Mouse (Mus musculus): ENCODE data around the gene Akr1c14. TPM values are rescaled to one million over a fixed set of nuclear protein-coding genes. Genes with fewer than 3 reads are reported as not detected.
A peak's percentile ranks its signal among the peaks of the same experiment; 100 is the strongest.

The Akr1c14 gene
- polyA plus RNA-seq (2015; fragmentation: Nextera tagmentation; extraction: Ambion mirVana), result 1.4 and 2.8 TPM in 2 replicates

DNA sequence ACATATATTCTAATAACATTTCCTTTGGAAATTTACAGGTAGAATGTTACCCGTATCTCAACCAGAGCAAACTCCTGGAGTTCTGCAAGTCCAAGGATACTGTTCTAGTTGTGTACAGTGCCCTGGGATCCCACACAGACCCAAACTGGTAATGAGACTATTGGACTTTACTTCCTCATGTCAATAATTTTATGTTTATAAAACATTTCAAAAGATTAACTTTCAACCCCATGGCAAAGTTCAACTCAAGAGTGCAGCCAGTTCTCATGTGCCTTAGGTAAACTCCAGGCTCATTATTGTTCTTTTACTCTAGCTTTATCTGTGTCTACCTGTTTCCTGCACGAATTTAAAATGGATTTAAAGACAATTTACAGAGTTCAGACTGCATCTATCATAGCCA lies at the start of gene Akr1c14:
TSS of gene Akr1c14 (plus strand) at position 293 of the 400 bp plus-strand sequence.
- no peak within 1 kb of the TSS for H3K4me3 ChIP-seq (replicated peaks)
- H3K4me1 ChIP-seq, result no peaks in the 10 kb centered on the region
- WGBS, result 56% methylated on average over 2 of the region's 2 CpGs
- H3K9me3 ChIP-seq (replicated peaks), result no peaks in the 10 kb centered on the region
- ATAC-seq (replicated peaks; ENCODE audit: low FRiP score), result no peak
- no peak within 1 kb of the TSS for H3K4me2 ChIP-seq
- H3K27me3 ChIP-seq, result no peaks in the 10 kb centered on the region
- H3K9ac ChIP-seq, result no peak within 1 kb of the TSS
- no peaks in the 10 kb centered on the region for H3K36me3 ChIP-seq
- no peak within 1 kb of the TSS for H3K27ac ChIP-seq

DNA sequence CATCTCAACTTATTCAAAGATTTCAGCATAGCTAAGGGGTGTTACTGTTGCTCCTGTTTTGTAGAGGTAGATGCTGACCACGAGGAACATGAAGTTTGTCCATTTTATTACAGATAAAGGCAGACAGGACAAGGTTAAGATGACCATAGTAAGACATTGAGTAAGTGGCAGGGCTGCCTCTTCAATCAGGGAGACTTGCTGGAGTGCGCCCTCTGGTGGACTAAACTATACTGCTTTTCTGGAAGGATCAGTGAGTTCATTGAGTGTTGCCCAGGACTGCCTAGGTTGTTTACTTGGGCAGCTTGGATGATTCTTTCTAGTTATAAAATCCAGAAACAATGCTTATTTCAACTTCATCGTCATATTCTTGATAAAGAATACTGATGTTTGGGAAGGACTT lies 47.1 kb upstream of the Akr1c14 start:
- no peak overlapping the region for H3K4me2 ChIP-seq
- no peaks in the 10 kb centered on the region for H3K27me3 ChIP-seq
- no peak overlapping the region for H3K27ac ChIP-seq
- 11% methylated on average over 3 of the region's 3 CpGs for WGBS
- no peak overlapping the region for H3K9ac ChIP-seq
- H3K4me1 ChIP-seq, result no peaks in the 10 kb centered on the region
- no peaks in the 10 kb centered on the region for H3K36me3 ChIP-seq
- ATAC-seq (replicated peaks; ENCODE audit: low FRiP score), result peak; percentile 67
- H3K9me3 ChIP-seq (replicated peaks), result no peaks in the 10 kb centered on the region
- H3K4me3 ChIP-seq (replicated peaks), result no peak overlapping the region

GRCm38 (mm10) chr13:4010784-4011183 lies 38.0 kb upstream of the Akr1c14 start:
- WGBS, result 73% methylated on average over 4 of the region's 4 CpGs
- H3K9me3 ChIP-seq (replicated peaks), result no peaks in the 10 kb centered on the region
- no peaks in the 10 kb centered on the region for H3K27me3 ChIP-seq
- no peak overlapping the region for H3K27ac ChIP-seq
- ATAC-seq (replicated peaks; ENCODE audit: low FRiP score), result no peak
- H3K4me2 ChIP-seq, result no peak overlapping the region
- H3K4me1 ChIP-seq, result no peaks in the 10 kb centered on the region
- H3K9ac ChIP-seq, result no peak overlapping the region
- no peak overlapping the region for H3K4me3 ChIP-seq (replicated peaks)
- H3K36me3 ChIP-seq, result no peaks in the 10 kb centered on the region

GRCm38 (mm10) chr13:4013811-4014210 lies 35.0 kb upstream of the Akr1c14 start:
- Histone ChIP-seq H3K4me1 (no peaks in the 10 kb centered on the region), H3K9me3 (replicated peaks) (no peaks in the 10 kb centered on the region), H3K36me3 (no peaks in the 10 kb centered on the region), H3K9ac (no peak overlapping the region), H3K27me3 (no peaks in the 10 kb centered on the region), H3K4me2 (no peak overlapping the region), H3K27ac (no peak overlapping the region), H3K4me3 (replicated peaks) (no peak overlapping the region)
- no peak for ATAC-seq (replicated peaks; ENCODE audit: low FRiP score)

DNA sequence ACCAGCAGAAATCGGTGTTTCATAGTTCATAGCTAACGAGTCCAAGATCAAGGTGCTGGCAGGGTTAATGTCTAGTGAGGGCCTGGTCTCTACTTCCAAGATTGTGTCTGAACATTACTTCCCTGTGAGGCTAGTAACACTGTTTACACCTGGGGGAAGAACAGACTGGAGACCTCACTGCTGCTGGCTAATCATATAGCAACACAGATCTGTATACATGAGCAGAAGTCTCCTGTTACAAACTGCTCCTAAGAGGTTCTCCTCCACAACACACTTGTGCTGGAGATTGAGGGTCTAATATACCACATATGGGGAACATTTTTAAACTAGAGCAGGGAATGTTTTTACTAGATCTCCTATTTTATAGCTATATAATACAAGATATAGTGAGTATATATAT lies 18.9 kb upstream of the Akr1c14 start:
- WGBS, result 67% methylated on average over 2 of the region's 2 CpGs
- H3K9me3 ChIP-seq (replicated peaks), result no peaks in the 10 kb centered on the region
- H3K4me1 ChIP-seq, result no peaks in the 10 kb centered on the region
- no peak overlapping the region for H3K27ac ChIP-seq
- no peaks in the 10 kb centered on the region for H3K27me3 ChIP-seq
- H3K36me3 ChIP-seq, result no peaks in the 10 kb centered on the region
- H3K9ac ChIP-seq, result no peak overlapping the region
- no peak overlapping the region for H3K4me3 ChIP-seq (replicated peaks)
- no peak overlapping the region for H3K4me2 ChIP-seq
- no peak for ATAC-seq (replicated peaks; ENCODE audit: low FRiP score)

DNA sequence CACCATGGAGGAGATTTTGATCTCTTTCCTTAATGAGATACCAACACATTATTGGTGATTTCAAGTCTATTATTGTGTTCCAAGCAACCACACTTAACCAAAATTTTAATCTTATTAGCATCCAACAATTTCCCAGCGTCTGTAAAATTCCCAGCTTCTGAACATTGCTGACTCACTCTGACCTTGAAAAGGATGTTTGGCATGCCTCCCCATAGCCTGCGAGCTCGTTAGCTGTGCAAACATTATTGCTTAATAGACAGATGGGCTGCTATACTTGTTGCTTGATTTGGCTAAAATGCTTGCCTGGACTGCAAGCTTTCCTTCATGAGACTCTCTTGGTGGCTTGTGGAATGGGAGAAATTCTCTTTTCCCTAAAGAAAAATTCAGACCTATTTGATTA lies 16.3 kb upstream of the Akr1c14 start:
- H3K27me3 ChIP-seq, result no peaks in the 10 kb centered on the region
- 59% methylated on average over 3 of the region's 3 CpGs for whole genome bisulfite sequencing
- no peaks in the 10 kb centered on the region for H3K4me1 ChIP-seq
- H3K36me3 ChIP-seq, result no peaks in the 10 kb centered on the region
- H3K4me2 ChIP-seq, result no peak overlapping the region
- no peak overlapping the region for H3K27ac ChIP-seq
- no peak for ATAC-seq (replicated peaks; ENCODE audit: low FRiP score)
- no peaks in the 10 kb centered on the region for H3K9me3 ChIP-seq (replicated peaks)
- H3K9ac ChIP-seq, result no peak overlapping the region
- H3K4me3 ChIP-seq (replicated peaks), result no peak overlapping the region

- no peak for ATAC-seq (replicated peaks; ENCODE audit: low FRiP score)
- no peak overlapping the region for H3K9ac ChIP-seq
- H3K36me3 ChIP-seq, result no peaks in the 10 kb centered on the region
- 91% methylated on average over 3 of the region's 3 CpGs for WGBS
- H3K9me3 ChIP-seq (replicated peaks), result no peaks in the 10 kb centered on the region
- H3K27ac ChIP-seq, result no peak overlapping the region
- H3K4me3 ChIP-seq (replicated peaks), result no peak overlapping the region
- H3K4me2 ChIP-seq, result no peak overlapping the region
- no peaks in the 10 kb centered on the region for H3K4me1 ChIP-seq
- H3K27me3 ChIP-seq, result no peaks in the 10 kb centered on the region
These were observed 13.8 kb upstream of the Akr1c14 start for GRCm38 (mm10) chr13:4035052-4035451.

DNA sequence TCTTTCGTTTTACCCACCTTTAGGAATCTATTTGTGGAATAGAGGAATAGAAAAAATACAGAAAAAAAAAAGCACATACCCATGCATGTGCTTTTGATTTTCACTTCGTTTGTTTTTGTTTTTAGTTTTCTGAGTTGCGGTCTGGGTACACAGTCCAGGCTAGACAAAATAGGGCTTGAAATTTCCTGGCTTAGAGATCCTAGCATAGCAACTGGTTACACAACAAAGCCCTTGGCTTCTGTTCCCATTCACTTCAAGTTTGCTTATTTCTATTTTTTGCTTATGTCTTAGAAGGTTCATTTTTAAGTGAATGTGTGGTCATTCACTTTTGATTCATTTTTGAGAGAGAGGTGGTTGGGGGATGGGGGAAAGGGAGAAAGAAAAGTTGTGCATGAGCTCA lies 2.7 kb upstream of the Akr1c14 start:
- no peak overlapping the region for H3K4me2 ChIP-seq
- no peak for ATAC-seq (replicated peaks; ENCODE audit: low FRiP score)
- H3K9ac ChIP-seq, result no peak overlapping the region
- no peaks in the 10 kb centered on the region for H3K9me3 ChIP-seq (replicated peaks)
- WGBS, result 82% methylated on average over 3 of the region's 3 CpGs
- H3K4me1 ChIP-seq, result no peaks in the 10 kb centered on the region
- H3K4me3 ChIP-seq (replicated peaks), result no peak overlapping the region
- no peaks in the 10 kb centered on the region for H3K27me3 ChIP-seq
- no peaks in the 10 kb centered on the region for H3K36me3 ChIP-seq
- H3K27ac ChIP-seq, result no peak overlapping the region

DNA sequence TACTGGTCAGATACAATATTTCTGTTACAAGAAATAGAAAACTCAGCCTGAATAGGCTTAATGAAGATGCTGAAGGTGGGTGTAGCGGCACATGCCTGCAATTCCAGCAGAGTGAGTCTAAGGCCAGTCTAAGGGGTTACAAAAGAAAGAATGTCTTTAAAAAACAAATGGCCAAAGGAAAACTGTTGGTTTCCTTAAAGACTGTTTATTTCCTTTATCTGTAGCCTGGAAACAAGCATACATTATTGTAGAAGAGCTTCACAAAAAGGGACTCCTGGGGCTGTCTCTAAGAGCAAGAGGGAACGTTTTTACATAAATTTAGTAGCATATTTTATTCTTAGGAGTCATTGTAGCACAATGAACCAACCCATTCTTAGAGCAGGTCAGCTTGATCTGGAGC lies 2.0 kb upstream of the Akr1c14 start:
- WGBS, result 60% methylated on average over 2 of the region's 2 CpGs
- Histone ChIP-seq H3K27ac (no peak overlapping the region), H3K9me3 (replicated peaks) (no peaks in the 10 kb centered on the region), H3K36me3 (no peaks in the 10 kb centered on the region), H3K27me3 (no peaks in the 10 kb centered on the region), H3K4me3 (replicated peaks) (no peak overlapping the region), H3K9ac (no peak overlapping the region), H3K4me2 (no peak overlapping the region), H3K4me1 (no peaks in the 10 kb centered on the region)
- ATAC-seq (replicated peaks; ENCODE audit: low FRiP score), result no peak

DNA sequence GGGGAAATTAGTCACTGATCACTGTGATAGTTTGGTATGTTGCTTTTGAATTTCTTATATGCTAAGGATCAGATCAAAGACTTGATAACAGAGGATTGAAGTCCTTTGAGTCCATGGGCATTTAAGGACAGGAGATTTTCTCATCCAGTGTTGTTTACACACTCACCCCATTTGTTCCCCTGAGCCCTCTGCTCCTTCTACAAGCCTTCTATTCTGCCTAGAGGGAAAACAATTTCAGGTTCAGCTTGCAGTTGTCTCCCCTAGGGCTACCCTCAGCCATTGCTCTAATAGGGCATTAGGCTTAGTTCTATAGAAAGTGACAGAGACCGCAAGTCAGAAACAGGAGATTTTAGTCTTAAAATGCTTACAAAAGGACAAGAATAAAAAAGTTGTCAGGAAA lies 585 bp upstream of the Akr1c14 start:
- no peak for ATAC-seq (replicated peaks; ENCODE audit: low FRiP score)

DNA sequence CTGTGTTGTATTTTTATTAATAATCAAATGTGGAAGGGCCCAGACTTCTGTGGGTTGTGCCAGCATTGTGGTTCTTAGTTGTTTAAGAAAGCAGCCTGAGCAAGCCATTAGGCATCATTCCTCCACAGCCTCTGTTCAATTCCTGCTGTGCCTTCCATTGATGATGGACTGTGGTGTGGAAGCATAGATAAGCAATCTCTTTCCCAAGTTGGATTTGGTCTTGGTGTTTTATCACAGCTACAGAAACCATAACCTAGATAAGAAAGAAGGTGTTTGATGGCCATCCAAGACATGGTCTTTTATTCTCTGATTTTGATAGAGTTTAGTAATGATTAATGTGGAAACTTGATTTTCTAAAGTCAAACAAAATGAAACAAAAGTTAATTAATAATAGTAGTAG lies 844 bp downstream of the Akr1c14 start:
- no peak overlapping the region for H3K4me3 ChIP-seq (replicated peaks)
- no peak overlapping the region for H3K9ac ChIP-seq
- no peaks in the 10 kb centered on the region for H3K4me1 ChIP-seq
- no peaks in the 10 kb centered on the region for H3K27me3 ChIP-seq
- no peaks in the 10 kb centered on the region for H3K9me3 ChIP-seq (replicated peaks)
- ATAC-seq (replicated peaks; ENCODE audit: low FRiP score), result no peak
- no peaks in the 10 kb centered on the region for H3K36me3 ChIP-seq
- no peak overlapping the region for H3K4me2 ChIP-seq
- no peak overlapping the region for H3K27ac ChIP-seq

More for the DNA sequence above, 585 bp upstream of the Akr1c14 start:
- Histone ChIP-seq H3K27me3 (no peaks in the 10 kb centered on the region), H3K4me2 (no peak overlapping the region), H3K4me3 (replicated peaks) (no peak overlapping the region), H3K9me3 (replicated peaks) (no peaks in the 10 kb centered on the region), H3K27ac (no peak overlapping the region), H3K36me3 (no peaks in the 10 kb centered on the region), H3K4me1 (no peaks in the 10 kb centered on the region), H3K9ac (no peak overlapping the region)
- 83% methylated on average over 1 of the region's 1 CpGs for WGBS

DNA sequence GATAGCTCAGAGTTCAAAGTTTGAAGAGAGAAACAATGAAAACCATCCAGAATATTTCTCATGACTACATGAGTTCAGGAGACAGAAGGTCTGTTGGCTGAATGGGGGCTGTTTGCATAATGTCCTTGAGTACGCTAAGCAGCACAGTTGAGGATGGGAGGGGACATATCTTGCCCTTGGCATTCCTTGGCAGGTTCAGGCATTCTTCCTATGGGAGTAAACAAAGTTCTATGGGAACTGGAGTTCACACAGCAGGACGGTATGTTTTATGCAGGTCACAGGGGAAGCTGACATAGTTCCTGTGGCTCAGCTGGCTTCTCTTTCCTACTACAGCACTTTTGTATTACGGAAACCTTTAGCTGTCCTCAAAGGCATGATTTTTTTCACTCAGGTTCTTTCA lies 6.6 kb downstream of the Akr1c14 start:
- no peak overlapping the region for H3K9ac ChIP-seq
- ATAC-seq (replicated peaks; ENCODE audit: low FRiP score), result no peak

GRCm38 (mm10) chr13:4056211-4056610 lies 7.4 kb downstream of the Akr1c14 start:
- no peak for ATAC-seq (replicated peaks; ENCODE audit: low FRiP score)
- no peak overlapping the region for H3K9ac ChIP-seq
- WGBS, result 85% methylated on average over 2 of the region's 2 CpGs
- no peak overlapping the region for H3K27ac ChIP-seq
- no peaks in the 10 kb centered on the region for H3K36me3 ChIP-seq
- no peak overlapping the region for H3K4me3 ChIP-seq (replicated peaks)
- no peaks in the 10 kb centered on the region for H3K27me3 ChIP-seq
- H3K4me1 ChIP-seq, result no peaks in the 10 kb centered on the region
- H3K9me3 ChIP-seq (replicated peaks), result no peaks in the 10 kb centered on the region
- no peak overlapping the region for H3K4me2 ChIP-seq

More for the DNA sequence above, 6.6 kb downstream of the Akr1c14 start:
- Histone ChIP-seq H3K36me3 (no peaks in the 10 kb centered on the region), H3K4me2 (no peak overlapping the region), H3K27me3 (no peaks in the 10 kb centered on the region), H3K9me3 (replicated peaks) (no peaks in the 10 kb centered on the region), H3K27ac (no peak overlapping the region), H3K4me1 (no peaks in the 10 kb centered on the region), H3K4me3 (replicated peaks) (no peak overlapping the region)
- 72% methylated on average over 3 of the region's 3 CpGs for WGBS
